Mouse (Mus musculus) heart, postnatal 10 days (tissue): ENCODE data around the gene Arhgef39. TPM values are rescaled to one million over a fixed set of nuclear protein-coding genes. Genes with fewer than 3 reads are reported as not detected.

ENCODE experiments used
- DNase-seq, 2 experiments: peaks; one replicate each; pipeline ENCODE4 v3.0.0; 2021
- intact Hi-C: fragments of 180-260 bp; cut with DNase I; formaldehyde crosslinking; loops from one replicate; pipeline ENCODE4 v1.15.1; 2025
- total RNA-seq, 2 experiments: library from RNA; stranded (reverse); gene quantifications; 2 replicates each; pipeline ENCODE4 v1.2.3; 2021

Arhgef39 gene
- total RNA-seq: 1 to 10 TPM; 4.0 to 5.2 TPM

- DNase-seq: peak; percentile 87 to 90
- intact Hi-C loops: no loop called here
Measured at GRCm38 (mm10) chr4:43499407-43500333, at the start of gene Arhgef39. Gene Arhgef39 (minus strand): TSS chr4:43499695.

- intact Hi-C loops: no loop called here
- DNase-seq: no peak
Measured at GRCm38 (mm10) chr4:43549055-43549454, 49.6 kb upstream of the Arhgef39 start.

- DNase-seq: no peak
- intact Hi-C loops: no loop called here
Measured at GRCm38 (mm10) chr4:43547160-43547559, 47.7 kb upstream of the Arhgef39 start.

- intact Hi-C loops: no loop called here
- DNase-seq: peak; percentile 34 to 39
Measured at GRCm38 (mm10) chr4:43546375-43547047, 47.0 kb upstream of the Arhgef39 start.

GRCm38 (mm10) chr4:43542044-43542443 is 42.5 kb upstream of the Arhgef39 start:
- intact Hi-C loops: no loop called here
- no peak for DNase-seq

GRCm38 (mm10) chr4:43536031-43536430 is 36.5 kb upstream of the Arhgef39 start:
- DNase-seq: no peak

GRCm38 (mm10) chr4:43535628-43536027 is 36.1 kb upstream of the Arhgef39 start:
- intact Hi-C loops: loop anchor here (2.0 kb wide), 1 partner anchor 17 kb away; no protein-coding TSS in a partner anchor
- DNase-seq: no peak

More at GRCm38 (mm10) chr4:43536031-43536430, 36.5 kb upstream of the Arhgef39 start:
- intact Hi-C loops: loop anchor here (2.0 kb wide), 1 partner anchor 17 kb away; no protein-coding TSS in a partner anchor

- DNase-seq: no peak
- intact Hi-C loops: loop anchor here (2.0 kb wide), 1 partner anchor 28 kb away; no protein-coding TSS in a partner anchor
Measured at GRCm38 (mm10) chr4:43533270-43533669, 33.8 kb upstream of the Arhgef39 start.

- peak; percentile 73 to 83 for DNase-seq
- intact Hi-C loops: no loop called here
Measured at GRCm38 (mm10) chr4:43530581-43530980, 31.1 kb upstream of the Arhgef39 start.

- DNase-seq: peak; percentile 38 to 42
- intact Hi-C loops: no loop called here
Measured at GRCm38 (mm10) chr4:43530081-43530501, 30.6 kb upstream of the Arhgef39 start.

GRCm38 (mm10) chr4:43528487-43528886 is 29.0 kb upstream of the Arhgef39 start:
- DNase-seq: peak in 1 of 2 experiments; percentile 35
- intact Hi-C loops: no loop called here

- intact Hi-C loops: no loop called here
- no peak for DNase-seq
Measured at GRCm38 (mm10) chr4:43527880-43528279, 28.4 kb upstream of the Arhgef39 start.

GRCm38 (mm10) chr4:43519956-43520355 is 20.5 kb upstream of the Arhgef39 start:
- peak; percentile 94 to 97 for DNase-seq
- intact Hi-C loops: no loop called here

- intact Hi-C loops: no loop called here
- DNase-seq: no peak
Measured at GRCm38 (mm10) chr4:43519551-43519950, 20.1 kb upstream of the Arhgef39 start.

GRCm38 (mm10) chr4:43515764-43516708 is 16.5 kb upstream of the Arhgef39 start:
- intact Hi-C loops: no loop called here
- no peak for DNase-seq

GRCm38 (mm10) chr4:43513791-43514190 is 14.3 kb upstream of the Arhgef39 start:
- no peak for DNase-seq
- intact Hi-C loops: no loop called here

- intact Hi-C loops: no loop called here
- DNase-seq: no peak
Measured at GRCm38 (mm10) chr4:43513300-43513699, 13.8 kb upstream of the Arhgef39 start.

- intact Hi-C loops: no loop called here
- no peak for DNase-seq
Measured at GRCm38 (mm10) chr4:43512653-43513052, 13.2 kb upstream of the Arhgef39 start.

GRCm38 (mm10) chr4:43511675-43512454 is 12.4 kb upstream of the Arhgef39 start:
- no peak for DNase-seq
- intact Hi-C loops: no loop called here
